8 mouse cellular contexts compared by ENCODE assay signal in the genomic region with DNA sequence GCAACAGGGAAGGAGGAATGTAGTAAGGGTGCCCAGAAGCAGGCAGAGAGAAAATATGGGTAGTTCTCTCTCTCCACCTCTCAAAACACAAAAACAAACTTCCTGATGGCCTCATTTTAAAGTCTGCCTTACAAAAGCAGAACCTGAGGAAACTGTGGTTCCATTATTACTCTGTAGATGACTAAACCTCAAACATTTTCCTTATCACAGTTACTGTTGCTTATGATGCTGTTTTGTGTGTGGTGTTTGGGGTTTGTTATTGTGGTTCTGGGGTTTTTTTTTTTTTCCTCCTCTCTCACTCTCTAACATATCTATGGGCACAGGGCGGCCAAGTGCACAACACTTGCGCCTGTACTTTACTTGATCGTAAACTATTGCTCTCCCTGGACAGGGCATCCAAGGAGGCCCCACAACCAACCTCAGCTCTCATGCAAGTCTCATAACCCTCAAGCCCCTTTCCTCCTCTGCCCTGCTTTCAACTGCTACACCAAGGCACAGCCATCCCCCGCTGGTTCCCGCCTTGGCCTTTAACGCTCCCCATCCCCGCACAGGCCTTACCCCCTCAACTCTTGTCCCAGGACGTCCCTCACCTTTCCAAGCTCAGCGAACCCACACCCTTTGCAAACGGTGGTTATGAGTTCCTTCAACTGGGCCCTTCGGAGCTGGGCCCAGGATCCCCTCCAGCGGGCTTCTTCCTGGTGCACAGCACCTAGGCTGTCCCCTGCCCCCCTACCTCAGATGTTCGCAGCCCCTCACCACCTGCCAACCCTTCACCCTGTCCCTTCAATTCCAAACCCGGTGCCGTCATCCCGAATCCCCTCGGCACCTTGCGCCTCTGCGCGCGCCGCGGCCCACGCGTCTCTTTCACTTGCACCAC. TPM values are rescaled to one million over a fixed set of nuclear protein-coding genes. Genes with fewer than 3 reads are reported as not detected.
DNase-seq lines count a peak whose midpoint lies in the region; ATAC-seq lines count a peak whose summit lies in the region.

No protein-coding gene starts in this region.

- 2% methylated on average over 25 of the region's 25 CpGs for whole genome bisulfite sequencing in embryonic facial prominence, embryonic 11.5 days
- 1% methylated on average over 25 of the region's 25 CpGs for WGBS in intestine, embryonic 16.5 days
- 2% methylated on average over 25 of the region's 25 CpGs for WGBS in midbrain, embryonic 15.5 days

- H3K4me1 ChIP-seq in embryonic facial prominence, embryonic 11.5 days (ENCODE audit: control insufficient read depth, insufficient read depth, low read length): no peaks in the 10 kb centered on the region
- peaks cover 13% of the 10 kb centered on the region for H3K4me1 ChIP-seq in intestine, embryonic 16.5 days (ENCODE audit: control insufficient read depth, insufficient read depth, low read length)
- peaks cover 27% of the 10 kb centered on the region for H3K4me1 ChIP-seq in midbrain, embryonic 15.5 days

- H3K9me3 ChIP-seq in embryonic facial prominence, embryonic 11.5 days (replicated peaks; ENCODE audit: control insufficient read depth, low read length): no peaks in the 10 kb centered on the region
- no peaks in the 10 kb centered on the region for H3K9me3 ChIP-seq in intestine, embryonic 16.5 days (ENCODE audit: control insufficient read depth, low read length)
- H3K9me3 ChIP-seq in midbrain, embryonic 15.5 days: no peaks in the 10 kb centered on the region

- H3K4me2 ChIP-seq in embryonic facial prominence, embryonic 11.5 days (ENCODE audit: low read depth, low read length): peak overlapping the region; percentile 62
- peak overlapping the region; percentile 58 for H3K4me2 ChIP-seq in intestine, embryonic 16.5 days (ENCODE audit: low read depth, low read length)
- peak overlapping the region; percentile 76 for H3K4me2 ChIP-seq in midbrain, embryonic 15.5 days

- peak; percentile 45; the same call in 1 of the 2 replicates for ATAC-seq in embryonic facial prominence, embryonic 11.5 days (replicated peaks; ENCODE audit: insufficient number of reproducible peaks, low FRiP score, low TSS enrichment, low read depth)
- ATAC-seq in intestine, embryonic 16.5 days: no peak
- ATAC-seq in midbrain, embryonic 15.5 days (replicated peaks): peak; percentile 74; the same call in 1 of the 2 replicates

- peak; percentile 29 for DNase-seq in embryo, embryonic 10 days (ENCODE audit: low spot score)
- no peak for DNase-seq in embryo, embryonic 9.5 days (ENCODE audit: extremely low spot score)
- peak; percentile 4 to 6 for DNase-seq in B cell, adult 2 months
- peak; percentile 26 for DNase-seq in embryonic facial prominence, embryonic 11.5 days (ENCODE audit: low spot score)
- no peak for DNase-seq in gastrocnemius, adult 18-20 months (ENCODE audit: low spot score)
- no peak for DNase-seq in right cerebral cortex, postnatal 36 days (ENCODE audit: low spot score in 2 of 2)

- peak overlapping the region; percentile 80 for H3K9ac ChIP-seq in embryonic facial prominence, embryonic 11.5 days (replicated peaks; ENCODE audit: low read length)
- H3K9ac ChIP-seq in intestine, embryonic 16.5 days (ENCODE audit: low read depth, low read length): peak overlapping the region; percentile 84
- H3K9ac ChIP-seq in midbrain, embryonic 15.5 days: peak overlapping the region; percentile 83

- H3K27ac ChIP-seq in embryonic facial prominence, embryonic 11.5 days (replicated peaks; ENCODE audit: low read depth, low read length): no peak overlapping the region
- peak overlapping the region; percentile 74 for H3K27ac ChIP-seq in intestine, embryonic 16.5 days (ENCODE audit: low read length)
- peak overlapping the region; percentile 81 for H3K27ac ChIP-seq in midbrain, embryonic 15.5 days

- peak overlapping the region; percentile 69 for H3K4me3 ChIP-seq in embryonic facial prominence, embryonic 11.5 days (ENCODE audit: low read depth, low read length)
- H3K4me3 ChIP-seq in intestine, embryonic 16.5 days (ENCODE audit: low read length): peak overlapping the region; percentile 95
- H3K4me3 ChIP-seq in midbrain, embryonic 15.5 days: peak overlapping the region; percentile 79

- no peaks in the 10 kb centered on the region for H3K36me3 ChIP-seq in embryonic facial prominence, embryonic 11.5 days (replicated peaks; ENCODE audit: control insufficient read depth, insufficient read depth, low read depth, low read length)
- H3K36me3 ChIP-seq in intestine, embryonic 16.5 days (ENCODE audit: control insufficient read depth, insufficient read depth, low read length): no peaks in the 10 kb centered on the region
- no peaks in the 10 kb centered on the region for H3K36me3 ChIP-seq in midbrain, embryonic 15.5 days (replicated peaks)

- H3K27me3 ChIP-seq in embryonic facial prominence, embryonic 11.5 days (ENCODE audit: control insufficient read depth, insufficient read depth, low read length): no peaks in the 10 kb centered on the region
- H3K27me3 ChIP-seq in intestine, embryonic 16.5 days (replicated peaks; ENCODE audit: control insufficient read depth, insufficient read depth, low read length): no peaks in the 10 kb centered on the region
- no peaks in the 10 kb centered on the region for H3K27me3 ChIP-seq in midbrain, embryonic 15.5 days (replicated peaks)

RNA-seq across cellular contexts. Expression of a gene that starts 0.6 kb away (rescaled TPM):
- 26.7 and 30.3 TPM in 2 replicates for polyA plus RNA-seq in embryonic facial prominence, embryonic 11.5 days (2014; fragmentation: Nextera tagmentation; extraction: Ambion mirVana)
- polyA plus RNA-seq in intestine, embryonic 16.5 days (2015; fragmentation: Nextera tagmentation; extraction: Ambion mirVana): 44.2 and 44.9 TPM in 2 replicates
- 51.8 and 52.7 TPM in 2 replicates for polyA plus RNA-seq in midbrain, embryonic 15.5 days (2015; fragmentation: Nextera tagmentation; extraction: Ambion mirVana)
- 10 to 100 TPM; 11.0 to 12.2 TPM for total RNA-seq in gastrocnemius, adult 18-20 months (2021)

RNA-seq across cellular contexts. Expression of a gene that starts 5.1 kb away (rescaled TPM):
- polyA plus RNA-seq in embryonic facial prominence, embryonic 11.5 days (2014; fragmentation: Nextera tagmentation; extraction: Ambion mirVana): 0.11 TPM in 1 of 2 replicates, not detected in the other
- polyA plus RNA-seq in intestine, embryonic 16.5 days (2015; fragmentation: Nextera tagmentation; extraction: Ambion mirVana): 0.06 TPM in 1 of 2 replicates, not detected in the other
- polyA plus RNA-seq in midbrain, embryonic 15.5 days (2015; fragmentation: Nextera tagmentation; extraction: Ambion mirVana): 0.09 and 0.10 TPM in 2 replicates
- not detected for total RNA-seq in gastrocnemius, adult 18-20 months (2021)

RNA-seq across cellular contexts. Expression of a gene that starts 24.5 kb away (rescaled TPM):
- polyA plus RNA-seq in embryonic facial prominence, embryonic 11.5 days (2014; fragmentation: Nextera tagmentation; extraction: Ambion mirVana): not detected in 2 replicates
- polyA plus RNA-seq in intestine, embryonic 16.5 days (2015; fragmentation: Nextera tagmentation; extraction: Ambion mirVana): not detected in 2 replicates
- not detected in 2 replicates for polyA plus RNA-seq in midbrain, embryonic 15.5 days (2015; fragmentation: Nextera tagmentation; extraction: Ambion mirVana)
- total RNA-seq in gastrocnemius, adult 18-20 months (2021): not detected

RNA-seq across cellular contexts. Expression of a gene that starts 26.2 kb away (rescaled TPM):
- 0.10 and 0.15 TPM in 2 replicates for polyA plus RNA-seq in embryonic facial prominence, embryonic 11.5 days (2014; fragmentation: Nextera tagmentation; extraction: Ambion mirVana)
- 0.10 and 0.13 TPM in 2 replicates for polyA plus RNA-seq in intestine, embryonic 16.5 days (2015; fragmentation: Nextera tagmentation; extraction: Ambion mirVana)
- polyA plus RNA-seq in midbrain, embryonic 15.5 days (2015; fragmentation: Nextera tagmentation; extraction: Ambion mirVana): 4.5 and 5.9 TPM in 2 replicates
- total RNA-seq in gastrocnemius, adult 18-20 months (2021): not detected

RNA-seq across cellular contexts. Expression of a gene that starts 31.3 kb away (rescaled TPM):
- polyA plus RNA-seq in embryonic facial prominence, embryonic 11.5 days (2014; fragmentation: Nextera tagmentation; extraction: Ambion mirVana): not detected in 2 replicates
- not detected in 2 replicates for polyA plus RNA-seq in intestine, embryonic 16.5 days (2015; fragmentation: Nextera tagmentation; extraction: Ambion mirVana)
- polyA plus RNA-seq in midbrain, embryonic 15.5 days (2015; fragmentation: Nextera tagmentation; extraction: Ambion mirVana): not detected in 2 replicates
- not detected for total RNA-seq in gastrocnemius, adult 18-20 months (2021)

Comparison
In these comparisons a context has a peak if more than half of its experiments do, and no peak if none do; other contexts are left out.
1. DNase-seq: peak in embryo, embryonic 10 days (single experiment), B cell, adult 2 months (2 of 2) and embryonic facial prominence, embryonic 11.5 days (single experiment); none in embryo, embryonic 9.5 days (single experiment), gastrocnemius, adult 18-20 months (single experiment) and right cerebral cortex, postnatal 36 days (0 of 2).
2. Peak in every context shown above with its lines, with median percentiles within 50 percentile points of each other: H3K4me2 ChIP-seq, H3K4me3 ChIP-seq and H3K9ac ChIP-seq.